Mouse (Mus musculus) NIH3T3 (cell line): ENCODE data around the gene Lrp1.
"Not testable (repeated sequence)": the region's sequence is repeated elsewhere in the genome, so short reads cannot be mapped to it uniquely, and the experiment has no call there.

ENCODE experiments used
- DNase-seq: peaks from one replicate; pipeline ENCODE4 v3.0.0-alpha.2; 2012; ENCODE audit warnings: low read depth

Gene Lrp1

GRCm38 (mm10) chr10:127620406-127621190 lies at the start of gene Lrp1:
Lrp1 (minus strand) TSS chr10:127621148.
- DNase-seq: peak; percentile 91

GRCm38 (mm10) chr10:127670185-127670584 lies 49.2 kb upstream of the Lrp1 start:
- DNase-seq: no peak

GRCm38 (mm10) chr10:127669170-127669569 lies 48.2 kb upstream of the Lrp1 start:
- peak; percentile 61 for DNase-seq

- DNase-seq: peak; percentile 94
These were observed 47.4 kb upstream of the Lrp1 start, which contains the start of gene Nab2 for GRCm38 (mm10) chr10:127668093-127669050. Nab2 (minus strand) TSS chr10:127668568.

GRCm38 (mm10) chr10:127667269-127668092 lies 46.5 kb upstream of the Lrp1 start:
- peak; percentile 99 for DNase-seq

GRCm38 (mm10) chr10:127666501-127667268 lies 45.7 kb upstream of the Lrp1 start, which contains the start of gene Nemp1:
Nemp1 (plus strand) TSS chr10:127666901.
- DNase-seq: peak; percentile 96

- DNase-seq: peak; percentile 65
These were observed 44.6 kb upstream of the Lrp1 start for GRCm38 (mm10) chr10:127665366-127666181.

- peak; percentile 29 for DNase-seq
These were observed 43.9 kb upstream of the Lrp1 start for GRCm38 (mm10) chr10:127664891-127665290.

GRCm38 (mm10) chr10:127664166-127664565 lies 43.2 kb upstream of the Lrp1 start:
- peak; percentile 41 for DNase-seq

- DNase-seq: peak; percentile 51
These were observed 42.6 kb upstream of the Lrp1 start for GRCm38 (mm10) chr10:127663590-127663989.

GRCm38 (mm10) chr10:127662666-127663253 lies 41.8 kb upstream of the Lrp1 start:
- peak; percentile 66 for DNase-seq

- peak; percentile 92 for DNase-seq
These were observed 41.1 kb upstream of the Lrp1 start for GRCm38 (mm10) chr10:127661915-127662663.

GRCm38 (mm10) chr10:127661291-127661914 lies 40.5 kb upstream of the Lrp1 start:
- DNase-seq: no peak

GRCm38 (mm10) chr10:127659551-127659950 lies 38.6 kb upstream of the Lrp1 start:
- DNase-seq: no peak

GRCm38 (mm10) chr10:127658076-127658475 lies 37.1 kb upstream of the Lrp1 start:
- DNase-seq: no peak

GRCm38 (mm10) chr10:127657617-127658016 lies 36.7 kb upstream of the Lrp1 start:
- DNase-seq: not testable (repeated sequence)

GRCm38 (mm10) chr10:127654970-127655579 lies 34.1 kb upstream of the Lrp1 start:
- no peak for DNase-seq
